Mouse (Mus musculus): ENCODE measurements around the gene Rfc4. TPM values are rescaled to one million over a fixed set of nuclear protein-coding genes. Genes with fewer than 3 reads are reported as not detected.

The Rfc4 gene
- polyA plus RNA-seq, 1 experiment from 2014 or later, result 71.6 TPM

DNA sequence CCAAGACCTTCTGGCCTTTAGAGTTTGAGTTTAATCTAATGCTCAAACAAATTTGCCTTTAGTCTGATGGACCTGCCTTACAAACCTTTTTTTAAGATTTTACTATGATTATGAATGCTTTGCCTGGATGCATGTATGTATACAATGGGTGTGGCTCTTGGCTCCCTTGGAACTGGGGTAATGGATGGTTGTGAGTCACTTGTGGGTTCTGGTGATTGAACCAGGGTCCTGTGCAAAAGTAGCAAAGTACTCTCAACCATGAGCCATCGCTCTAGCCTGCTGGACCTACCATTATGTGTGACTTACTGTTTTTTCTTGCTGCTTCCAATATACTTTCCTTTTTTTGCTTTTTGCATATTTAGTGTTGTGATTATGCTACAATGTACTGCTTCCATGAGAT lies 4.8 kb upstream of the Rfc4 start:
- peaks cover 9% of the 10 kb centered on the region for H3K4me1 ChIP-seq (replicated peaks)
- no peak overlapping the region for H3K9ac ChIP-seq
- H3K4me3 ChIP-seq, result no peak overlapping the region
- WGBS, result 94% methylated on average over 1 of the region's 1 CpGs
- H3K4me2 ChIP-seq, result no peak overlapping the region
- ATAC-seq (replicated peaks; ENCODE audit: insufficient number of reproducible peaks, insufficient read depth, low FRiP score, low read depth), result no peak
- no peaks in the 10 kb centered on the region for H3K9me3 ChIP-seq (replicated peaks)
- H3K36me3 ChIP-seq, result no peaks in the 10 kb centered on the region
- H3K27ac ChIP-seq, result no peak overlapping the region
- H3K27me3 ChIP-seq, result no peaks in the 10 kb centered on the region

- H3K36me3 ChIP-seq, result no peaks in the 10 kb centered on the region
- no peak for ATAC-seq (replicated peaks; ENCODE audit: insufficient number of reproducible peaks, insufficient read depth, low FRiP score, low read depth)
Measured at GRCm38 (mm10) chr16:23130303-23130702, 2.8 kb upstream of the Rfc4 start.

GRCm38 (mm10) chr16:23127311-23127672 lies 245 bp downstream of the Rfc4 start:
- peaks cover 19% of the 10 kb centered on the region for H3K4me1 ChIP-seq (replicated peaks)
- peaks cover 13% of the 10 kb centered on the region for H3K36me3 ChIP-seq
- 0% methylated on average over 4 of the region's 4 CpGs for WGBS
- H3K27me3 ChIP-seq, result no peaks in the 10 kb centered on the region
- ATAC-seq (replicated peaks; ENCODE audit: insufficient number of reproducible peaks, insufficient read depth, low FRiP score, low read depth), result no peak
- H3K4me2 ChIP-seq, result peak overlapping the region; percentile 93
- H3K9me3 ChIP-seq (replicated peaks), result no peaks in the 10 kb centered on the region
- peak overlapping the region; percentile 97 for H3K9ac ChIP-seq
- peak overlapping the region; percentile 95 for H3K4me3 ChIP-seq
- H3K27ac ChIP-seq, result peak overlapping the region; percentile 99

More at GRCm38 (mm10) chr16:23130303-23130702, 2.8 kb upstream of the Rfc4 start:
- Histone ChIP-seq H3K4me1 (replicated peaks) (peaks cover 19% of the 10 kb centered on the region), H3K9me3 (replicated peaks) (no peaks in the 10 kb centered on the region), H3K4me3 (no peak overlapping the region), H3K27ac (no peak overlapping the region), H3K4me2 (no peak overlapping the region), H3K27me3 (no peaks in the 10 kb centered on the region), H3K9ac (no peak overlapping the region)
- 84% methylated on average over 3 of the region's 3 CpGs for WGBS

DNA sequence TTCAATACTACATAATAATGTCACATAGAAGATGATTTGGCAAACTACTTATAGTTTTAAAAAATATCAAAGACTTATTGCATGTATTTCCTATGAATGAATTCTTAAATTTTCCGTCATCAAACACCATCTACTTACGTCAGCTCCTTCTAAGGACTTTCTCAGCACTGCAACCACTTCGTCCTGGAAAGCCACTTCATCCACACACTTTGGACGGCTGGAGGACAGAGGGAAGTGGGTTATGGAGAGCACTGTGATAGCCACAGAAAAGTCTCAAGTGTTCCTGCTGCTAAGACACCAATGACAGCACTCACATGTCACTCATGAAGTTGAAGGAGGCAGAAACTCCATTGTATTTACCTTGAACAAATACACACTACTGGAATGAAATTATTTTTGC lies 3.1 kb downstream of the Rfc4 start:
- H3K36me3 ChIP-seq, result peaks cover 31% of the 10 kb centered on the region
- ATAC-seq (replicated peaks; ENCODE audit: insufficient number of reproducible peaks, insufficient read depth, low FRiP score, low read depth), result no peak
- no peak overlapping the region for H3K4me2 ChIP-seq
- no peak overlapping the region for H3K9ac ChIP-seq
- H3K27me3 ChIP-seq, result no peaks in the 10 kb centered on the region
- H3K9me3 ChIP-seq (replicated peaks), result no peaks in the 10 kb centered on the region
- H3K4me1 ChIP-seq (replicated peaks), result peaks cover 19% of the 10 kb centered on the region
- H3K4me3 ChIP-seq, result no peak overlapping the region
- WGBS, result 84% methylated on average over 4 of the region's 4 CpGs
- no peak overlapping the region for H3K27ac ChIP-seq

GRCm38 (mm10) chr16:23123104-23123503 lies 4.4 kb downstream of the Rfc4 start:
- peaks cover 31% of the 10 kb centered on the region for H3K36me3 ChIP-seq
- no peak overlapping the region for H3K27ac ChIP-seq
- H3K4me2 ChIP-seq, result no peak overlapping the region
- 90% methylated on average over 4 of the region's 4 CpGs for WGBS
- H3K9me3 ChIP-seq (replicated peaks), result no peaks in the 10 kb centered on the region
- peaks cover 10% of the 10 kb centered on the region for H3K4me1 ChIP-seq (replicated peaks)
- ATAC-seq (replicated peaks; ENCODE audit: insufficient number of reproducible peaks, insufficient read depth, low FRiP score, low read depth), result no peak
- H3K4me3 ChIP-seq, result no peak overlapping the region
- H3K27me3 ChIP-seq, result no peaks in the 10 kb centered on the region
- no peak overlapping the region for H3K9ac ChIP-seq

- H3K36me3 ChIP-seq, result peaks cover 31% of the 10 kb centered on the region
- ATAC-seq (replicated peaks; ENCODE audit: insufficient number of reproducible peaks, insufficient read depth, low FRiP score, low read depth), result no peak
Measured at GRCm38 (mm10) chr16:23122446-23122845, 5.1 kb downstream of the Rfc4 start.

DNA sequence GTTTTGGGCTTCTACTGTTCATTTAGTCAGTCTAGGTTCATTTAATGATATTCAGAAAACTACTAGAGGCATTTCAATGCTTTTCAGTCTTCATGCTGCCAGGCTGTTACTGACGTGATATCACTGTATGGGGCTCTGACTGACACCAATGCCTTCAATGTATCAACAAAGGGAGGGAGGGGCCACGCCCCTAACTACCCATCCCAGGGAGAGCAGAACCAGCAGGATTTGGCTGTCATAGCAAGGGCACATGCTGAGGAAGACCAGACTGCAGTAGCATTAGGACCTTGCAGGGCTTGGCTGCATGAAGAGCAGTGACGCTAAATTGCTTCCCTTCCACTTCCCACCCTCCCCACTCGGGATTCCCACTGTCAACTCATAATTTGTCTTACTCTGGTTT lies 10.4 kb downstream of the Rfc4 start:
- no peak for ATAC-seq (replicated peaks; ENCODE audit: insufficient number of reproducible peaks, insufficient read depth, low FRiP score, low read depth)
- Histone ChIP-seq H3K27ac (no peak overlapping the region), H3K36me3 (peaks cover 52% of the 10 kb centered on the region), H3K9ac (no peak overlapping the region), H3K4me1 (replicated peaks) (peaks cover 6% of the 10 kb centered on the region; the same call in 1 of the 2 replicates), H3K27me3 (no peaks in the 10 kb centered on the region), H3K9me3 (replicated peaks) (no peaks in the 10 kb centered on the region), H3K4me2 (no peak overlapping the region), H3K4me3 (no peak overlapping the region)
- WGBS, result 46% methylated on average over 4 of the region's 4 CpGs

More at GRCm38 (mm10) chr16:23122446-23122845, 5.1 kb downstream of the Rfc4 start:
- Histone ChIP-seq H3K27ac (no peak overlapping the region), H3K4me2 (no peak overlapping the region), H3K4me3 (no peak overlapping the region), H3K9ac (no peak overlapping the region), H3K27me3 (no peaks in the 10 kb centered on the region), H3K9me3 (replicated peaks) (no peaks in the 10 kb centered on the region), H3K4me1 (replicated peaks) (peaks cover 10% of the 10 kb centered on the region)
- 87% methylated on average over 3 of the region's 3 CpGs for WGBS

GRCm38 (mm10) chr16:23115486-23115885 lies 12.1 kb downstream of the Rfc4 start:
- ATAC-seq (replicated peaks; ENCODE audit: insufficient number of reproducible peaks, insufficient read depth, low FRiP score, low read depth), result no peak
- H3K4me1 ChIP-seq (replicated peaks), result peaks cover 18% of the 10 kb centered on the region
- H3K27me3 ChIP-seq, result no peaks in the 10 kb centered on the region
- no peak overlapping the region for H3K27ac ChIP-seq
- H3K9ac ChIP-seq, result no peak overlapping the region
- 71% methylated on average over 3 of the region's 3 CpGs for WGBS
- no peak overlapping the region for H3K4me3 ChIP-seq
- H3K9me3 ChIP-seq (replicated peaks), result no peaks in the 10 kb centered on the region
- H3K36me3 ChIP-seq, result peaks cover 56% of the 10 kb centered on the region
- no peak overlapping the region for H3K4me2 ChIP-seq

DNA sequence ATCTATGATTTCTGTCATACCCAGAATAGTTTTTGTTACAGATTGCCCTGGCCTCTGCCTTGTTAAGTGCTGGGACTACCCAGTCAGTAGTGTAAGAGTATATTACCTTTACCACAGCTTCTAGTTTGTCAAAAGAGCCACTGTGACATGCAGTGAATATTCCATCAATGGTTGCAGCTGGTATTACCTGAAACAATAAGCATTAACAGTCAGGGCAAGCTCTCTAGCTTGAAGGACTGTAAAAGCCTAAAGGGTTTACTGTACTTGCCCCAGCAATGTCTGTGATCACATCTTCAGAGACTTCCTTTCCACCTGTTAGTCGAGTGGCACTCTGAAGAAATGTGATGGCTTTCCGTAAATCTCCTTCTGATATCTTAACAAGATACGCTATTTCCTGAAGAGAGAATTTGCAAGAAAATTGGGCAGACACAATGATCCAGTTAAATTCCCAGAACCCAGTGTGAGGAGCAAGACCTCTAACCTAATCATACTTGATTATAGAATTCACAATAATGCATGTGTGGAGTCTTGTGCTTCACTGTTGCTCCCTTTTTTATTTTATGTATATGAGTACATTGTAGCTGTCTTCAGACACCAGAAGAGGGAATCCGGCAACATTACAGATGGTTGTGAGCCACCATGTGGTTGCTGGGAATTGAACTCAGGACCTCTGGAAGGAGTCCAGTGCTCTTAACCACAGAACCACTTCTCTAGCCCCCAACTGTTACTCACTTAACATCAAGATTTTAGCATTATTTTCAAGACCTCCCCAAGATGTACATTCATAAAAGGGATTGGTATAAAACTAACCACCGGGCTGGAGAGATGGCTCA lies 13.0 kb downstream of the Rfc4 start:
- H3K9ac ChIP-seq, result no peak overlapping the region
- peaks cover 62% of the 10 kb centered on the region for H3K36me3 ChIP-seq
- WGBS, result 61% methylated on average over 5 of the region's 5 CpGs
- H3K27ac ChIP-seq, result no peak overlapping the region
- H3K4me1 ChIP-seq (replicated peaks), result peaks cover 27% of the 10 kb centered on the region
- H3K4me3 ChIP-seq, result no peak overlapping the region
- no peak for ATAC-seq (replicated peaks; ENCODE audit: insufficient number of reproducible peaks, insufficient read depth, low FRiP score, low read depth)
- no peaks in the 10 kb centered on the region for H3K27me3 ChIP-seq
- H3K9me3 ChIP-seq (replicated peaks), result no peaks in the 10 kb centered on the region
- no peak overlapping the region for H3K4me2 ChIP-seq

GRCm38 (mm10) chr16:23113903-23114302 lies 13.6 kb downstream of the Rfc4 start:
- Histone ChIP-seq H3K27me3 (no peaks in the 10 kb centered on the region), H3K4me3 (no peak overlapping the region), H3K4me1 (replicated peaks) (peaks cover 33% of the 10 kb centered on the region), H3K36me3 (peaks cover 68% of the 10 kb centered on the region), H3K27ac (no peak overlapping the region), H3K4me2 (no peak overlapping the region), H3K9ac (no peak overlapping the region), H3K9me3 (replicated peaks) (no peaks in the 10 kb centered on the region)
- no peak for ATAC-seq (replicated peaks; ENCODE audit: insufficient number of reproducible peaks, insufficient read depth, low FRiP score, low read depth)

DNA sequence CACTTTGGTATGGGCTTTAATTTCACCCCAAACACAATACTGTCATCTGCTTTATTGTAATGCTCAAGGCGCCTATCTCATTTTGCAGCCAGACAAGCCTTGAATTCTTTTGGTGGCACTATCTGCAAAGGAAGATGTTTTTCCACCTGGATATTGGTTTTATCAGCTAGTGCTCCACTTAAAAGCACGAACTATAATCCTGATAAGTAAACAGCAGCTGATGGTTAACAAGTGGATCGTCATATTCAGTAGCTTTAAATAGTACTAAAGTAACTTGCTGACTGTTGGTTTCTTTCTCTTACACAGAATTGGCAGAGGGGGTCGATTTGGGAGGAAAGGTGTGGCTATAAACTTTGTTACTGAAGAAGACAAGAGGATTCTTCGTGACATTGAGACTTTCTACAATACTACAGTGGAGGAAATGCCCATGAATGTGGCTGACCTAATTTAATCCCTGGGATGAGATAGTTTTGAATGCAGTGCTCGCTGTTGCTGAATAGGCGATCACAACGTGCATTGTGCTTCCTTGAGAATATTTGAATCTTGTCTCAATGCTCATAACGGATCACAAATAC lies 14.6 kb downstream of the Rfc4 start:
- no peaks in the 10 kb centered on the region for H3K27me3 ChIP-seq
- WGBS, result 38% methylated on average over 9 of the region's 9 CpGs
- peaks cover 34% of the 10 kb centered on the region for H3K4me1 ChIP-seq (replicated peaks)
- no peak overlapping the region for H3K4me3 ChIP-seq
- H3K36me3 ChIP-seq, result peaks cover 72% of the 10 kb centered on the region
- H3K27ac ChIP-seq, result no peak overlapping the region
- no peak for ATAC-seq (replicated peaks; ENCODE audit: insufficient number of reproducible peaks, insufficient read depth, low FRiP score, low read depth)
- H3K9me3 ChIP-seq (replicated peaks), result no peaks in the 10 kb centered on the region
- no peak overlapping the region for H3K9ac ChIP-seq
- H3K4me2 ChIP-seq, result no peak overlapping the region

DNA sequence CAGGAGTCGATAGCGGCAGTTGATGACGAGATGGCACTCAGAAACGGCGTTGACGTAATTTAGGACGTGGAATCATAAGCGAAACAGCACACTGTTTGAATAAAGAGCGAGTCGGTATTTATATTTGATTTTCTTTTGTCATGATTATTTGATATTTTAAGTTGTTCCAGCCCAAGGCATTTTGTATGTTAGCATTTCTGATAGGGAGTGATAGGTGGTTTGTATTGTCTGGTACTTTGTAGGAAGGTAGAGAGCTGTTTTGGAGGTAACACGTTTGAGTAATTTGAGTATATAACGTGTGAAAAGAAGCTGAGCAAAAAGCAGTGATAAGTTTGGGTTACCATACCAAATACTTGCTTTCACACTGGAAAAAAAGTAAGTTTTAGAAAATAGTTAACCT lies 15.2 kb downstream of the Rfc4 start:
- no peaks in the 10 kb centered on the region for H3K9me3 ChIP-seq (replicated peaks)
- H3K27ac ChIP-seq, result no peak overlapping the region
- H3K4me3 ChIP-seq, result no peak overlapping the region
- no peak overlapping the region for H3K9ac ChIP-seq
- H3K36me3 ChIP-seq, result peaks cover 72% of the 10 kb centered on the region
- H3K4me1 ChIP-seq (replicated peaks), result peaks cover 34% of the 10 kb centered on the region
- WGBS, result 74% methylated on average over 12 of the region's 12 CpGs
- no peak for ATAC-seq (replicated peaks; ENCODE audit: insufficient number of reproducible peaks, insufficient read depth, low FRiP score, low read depth)
- H3K27me3 ChIP-seq, result no peaks in the 10 kb centered on the region
- H3K4me2 ChIP-seq, result no peak overlapping the region
